Mouse (Mus musculus) heart, postnatal 14 days (tissue): Measurements from ENCODE around the gene Aldh3a2. TPM values are rescaled to one million over a fixed set of nuclear protein-coding genes. Genes with fewer than 3 reads are reported as not detected.
"Not testable (repeated sequence)": the region's sequence is repeated elsewhere in the genome, so short reads cannot be mapped to it uniquely, and the experiment has no call there.

Experiments used
- DNase-seq, 2 experiments: peaks; one replicate each; pipeline ENCODE4 v3.0.0; 2021 to 2022
- intact Hi-C: fragments of 180-260 bp; cut with DNase I; formaldehyde crosslinking; loops from one replicate; pipeline ENCODE4 v1.15.1; 2025
- long read RNA-seq, 2 experiments: library from polyadenylated mRNA; stranded (forward); transcript quantifications; one replicate each; pipeline ENCODE4 v2.0.0; 2021
- total RNA-seq, 2 experiments: library from RNA; stranded (reverse); gene quantifications; 2 replicates each; pipeline ENCODE4 v1.2.3; 2021

Aldh3a2 gene
- 10 to 100 TPM; 37.3 to 38.4 TPM for total RNA-seq
- long read RNA-seq, experiment 1, transcript Aldh3a2-202 (10 exons, 3,091 nt) = major isoform, 16 of 20 reads
- long read RNA-seq, experiment 1, partial matches to known transcripts = 0 of 20 reads
- long read RNA-seq, experiment 1, other reads (novel, unspliced or antisense) = 4 of 20 reads
- long read RNA-seq, experiment 2, transcript Aldh3a2-202 (10 exons, 3,091 nt) = major isoform, 15 of 21 reads
- long read RNA-seq, experiment 2, partial matches to known transcripts = 1 of 21 reads
- long read RNA-seq, experiment 2, other reads (novel, unspliced or antisense) = 5 of 21 reads

- peak; percentile 93 to 95 for DNase-seq
- intact Hi-C loops = loop anchor here (5.0 kb wide), 1 partner anchor 35 kb away; no protein-coding TSS in a partner anchor
These were observed at the start of gene Aldh3a2 for GRCm38 (mm10) chr11:61266551-61267533. Gene Aldh3a2, minus strand, starts transcription at chr11:61267464.

GRCm38 (mm10) chr11:61316864-61317263 lies 49.6 kb upstream of the Aldh3a2 start:
- intact Hi-C loops = loop anchor here (5.0 kb wide), 1 partner anchor 70 kb away; no protein-coding TSS in a partner anchor
- DNase-seq = no peak

GRCm38 (mm10) chr11:61310321-61310720 lies 43.1 kb upstream of the Aldh3a2 start:
- intact Hi-C loops = no loop called here
- no peak for DNase-seq

GRCm38 (mm10) chr11:61309831-61310230 lies 42.6 kb upstream of the Aldh3a2 start:
- DNase-seq = no peak
- intact Hi-C loops = no loop called here

GRCm38 (mm10) chr11:61307795-61308194 lies 40.5 kb upstream of the Aldh3a2 start:
- DNase-seq = no peak
- intact Hi-C loops = no loop called here

- intact Hi-C loops = no loop called here
- peak in 1 of 2 experiments; percentile 58 for DNase-seq
These were observed 38.1 kb upstream of the Aldh3a2 start for GRCm38 (mm10) chr11:61305377-61305776.

GRCm38 (mm10) chr11:61304535-61304934 lies 37.3 kb upstream of the Aldh3a2 start:
- DNase-seq, intact Hi-C loops: not testable (repeated sequence)

GRCm38 (mm10) chr11:61300716-61301392 lies 33.6 kb upstream of the Aldh3a2 start:
- DNase-seq = peak; percentile 31 to 39
- intact Hi-C loops = no loop called here

GRCm38 (mm10) chr11:61300205-61300604 lies 32.9 kb upstream of the Aldh3a2 start:
- no peak for DNase-seq
- intact Hi-C loops = no loop called here

- intact Hi-C loops = no loop called here
- DNase-seq = no peak
These were observed 30.6 kb upstream of the Aldh3a2 start for GRCm38 (mm10) chr11:61297901-61298300.

- intact Hi-C loops = no loop called here
- no peak for DNase-seq
These were observed 30.1 kb upstream of the Aldh3a2 start for GRCm38 (mm10) chr11:61297326-61297725.

- DNase-seq = no peak
- intact Hi-C loops = no loop called here
These were observed 29.3 kb upstream of the Aldh3a2 start for GRCm38 (mm10) chr11:61296556-61296955.

- no peak for DNase-seq
- intact Hi-C loops = no loop called here
These were observed 28.3 kb upstream of the Aldh3a2 start for GRCm38 (mm10) chr11:61295556-61295955.

GRCm38 (mm10) chr11:61294431-61294830 lies 27.2 kb upstream of the Aldh3a2 start:
- intact Hi-C loops = no loop called here
- DNase-seq = no peak

- intact Hi-C loops = no loop called here
- no peak for DNase-seq
These were observed 26.0 kb upstream of the Aldh3a2 start for GRCm38 (mm10) chr11:61293251-61293650.

GRCm38 (mm10) chr11:61284323-61284722 lies 17.1 kb upstream of the Aldh3a2 start:
- DNase-seq = no peak
- intact Hi-C loops = no loop called here

- no peak for DNase-seq
- intact Hi-C loops = no loop called here
These were observed 16.3 kb upstream of the Aldh3a2 start for GRCm38 (mm10) chr11:61283414-61284049.

GRCm38 (mm10) chr11:61278445-61279077 lies 11.3 kb upstream of the Aldh3a2 start:
- intact Hi-C loops = no loop called here
- no peak for DNase-seq

GRCm38 (mm10) chr11:61277937-61278336 lies 10.7 kb upstream of the Aldh3a2 start:
- intact Hi-C loops = no loop called here
- no peak for DNase-seq

GRCm38 (mm10) chr11:61276482-61276881 lies 9.2 kb upstream of the Aldh3a2 start:
- intact Hi-C loops = no loop called here
- DNase-seq = no peak
